Mouse (Mus musculus): Measurements from ENCODE around the gene Acap1.

DNA sequence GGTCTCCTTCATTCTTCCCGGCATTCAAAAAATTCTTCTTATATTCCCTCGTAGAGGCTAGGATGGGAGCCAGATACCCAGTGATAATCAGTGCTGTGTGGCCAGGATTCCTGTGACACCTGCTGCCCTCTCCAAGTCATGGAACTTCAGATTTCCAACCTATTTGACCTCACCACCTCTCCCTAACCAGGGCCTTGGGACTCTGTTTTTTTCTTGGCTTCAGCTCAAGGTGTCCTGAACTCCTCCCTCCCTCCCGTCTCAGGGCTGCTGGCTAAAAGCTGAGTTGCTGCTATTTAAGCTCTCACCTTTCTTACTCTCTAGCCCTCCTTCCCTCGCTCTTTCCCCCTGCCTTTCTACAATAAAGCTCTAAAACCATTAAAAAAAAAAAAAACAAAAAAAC, 4.5 kb upstream of the Acap1 start:
- TF ChIP-seq CTCF (IDR thresholded peaks at IDR 0.05; ENCODE audit: control insufficient read depth, insufficient read depth, low read length) (no peak), POLR2A (IDR thresholded peaks at IDR 0.05; ENCODE audit: borderline replicate concordance, control insufficient read depth, low read depth, low read length) (no peak)

All from bone marrow, adult 2 months (tissue).